Comparison of ENCODE assay signal across 7 mouse cellular contexts in genomic region chr7:142918641-142919628, GRCm38 (mm10). TPM values are rescaled to one million over a fixed set of nuclear protein-coding genes. Genes with fewer than 3 reads are reported as not detected.
DNase-seq lines count a peak whose midpoint lies in the region; ATAC-seq lines count a peak whose summit lies in the region.

No protein-coding gene starts in this region.

- no peak overlapping the region for H3K4me3 ChIP-seq in intestine, embryonic 16.5 days (ENCODE audit: low read length)
- H3K4me3 ChIP-seq in midbrain, embryonic 13.5 days (replicated peaks): no peak overlapping the region

- intact Hi-C loops in left cerebral cortex, postnatal 36 days (cut with DNase I): loop anchor here (1.0 kb wide), 1 partner anchor 25 kb away; no protein-coding TSS in a partner anchor

- H3K27ac ChIP-seq in intestine, embryonic 16.5 days (ENCODE audit: low read length): no peak overlapping the region
- no peak overlapping the region for H3K27ac ChIP-seq in midbrain, embryonic 13.5 days

- no peak overlapping the region for H3K4me2 ChIP-seq in intestine, embryonic 16.5 days (ENCODE audit: low read depth, low read length)
- no peak overlapping the region for H3K4me2 ChIP-seq in midbrain, embryonic 13.5 days (replicated peaks)

- peak; percentile 85 for DNase-seq in adrenal gland, adult 2 months
- peak; percentile 64 for DNase-seq in embryo, embryonic 11.5 days (ENCODE audit: low read depth, low spot score)
- peak; percentile 63 to 70 for DNase-seq in gastrocnemius, postnatal 4 days (ENCODE audit: low spot score in 2 of 2)
- peak; percentile 70 to 72 for DNase-seq in left cerebral cortex, postnatal 36 days (ENCODE audit: low spot score in 2 of 2)
- peak; percentile 69 for DNase-seq in spleen, adult 12 weeks (ENCODE audit: low spot score)

- H3K4me1 ChIP-seq in intestine, embryonic 16.5 days (ENCODE audit: control insufficient read depth, insufficient read depth, low read length): no peaks in the 10 kb centered on the region
- peaks cover 14% of the 10 kb centered on the region for H3K4me1 ChIP-seq in midbrain, embryonic 13.5 days (replicated peaks)

- H3K9ac ChIP-seq in intestine, embryonic 16.5 days (ENCODE audit: low read depth, low read length): no peak overlapping the region
- no peak overlapping the region for H3K9ac ChIP-seq in midbrain, embryonic 13.5 days (replicated peaks)

- WGBS in intestine, embryonic 16.5 days: 33% methylated on average over 8 of the region's 8 CpGs
- WGBS in midbrain, embryonic 13.5 days: 32% methylated on average over 8 of the region's 8 CpGs

- no peaks in the 10 kb centered on the region for H3K9me3 ChIP-seq in intestine, embryonic 16.5 days (ENCODE audit: control insufficient read depth, low read length)
- H3K9me3 ChIP-seq in midbrain, embryonic 13.5 days: no peaks in the 10 kb centered on the region

- no peaks in the 10 kb centered on the region for H3K27me3 ChIP-seq in intestine, embryonic 16.5 days (replicated peaks; ENCODE audit: control insufficient read depth, insufficient read depth, low read length)
- H3K27me3 ChIP-seq in midbrain, embryonic 13.5 days: no peaks in the 10 kb centered on the region

- no peaks in the 10 kb centered on the region for H3K36me3 ChIP-seq in intestine, embryonic 16.5 days (ENCODE audit: control insufficient read depth, insufficient read depth, low read length)
- no peaks in the 10 kb centered on the region for H3K36me3 ChIP-seq in midbrain, embryonic 13.5 days

- peak; percentile 65 for ATAC-seq in intestine, embryonic 16.5 days
- ATAC-seq in midbrain, embryonic 13.5 days: peak; percentile 84

RNA-seq across cellular contexts. Expression of gene Th, which starts 12.0 kb away (rescaled TPM):
- 1,000 to 10,000 TPM in 1 of 2 experiments, 100 to 1,000 TPM in 1; 531 to 1,365 TPM for total RNA-seq in adrenal gland, adult 2 months (2021)
- 447 and 488 TPM in 2 replicates for polyA plus RNA-seq in adrenal gland, adult 2 months (2012; rRNA removed)
- total RNA-seq in gastrocnemius, postnatal 4 days (2021): 1 to 10 TPM in 1 of 2 experiments, under 1 TPM in 1; 0.44 to 1.6 TPM
- 2.1 and 3.3 TPM in 2 replicates for polyA plus RNA-seq in intestine, embryonic 16.5 days (2015; fragmentation: Nextera tagmentation; extraction: Ambion mirVana)
- 1 to 10 TPM; 1.7 to 2.7 TPM for total RNA-seq in left cerebral cortex, postnatal 36 days (2021)
- polyA plus RNA-seq in midbrain, embryonic 13.5 days (2015; fragmentation: Nextera tagmentation; extraction: Ambion mirVana): 22.4 and 59.8 TPM in 2 replicates

RNA-seq across cellular contexts. Expression of gene Ascl2, which starts 50.1 kb away (rescaled TPM):
- under 1 TPM; 0.17 to 0.35 TPM for total RNA-seq in adrenal gland, adult 2 months (2021)
- polyA plus RNA-seq in adrenal gland, adult 2 months (2012; rRNA removed): 1.9 and 3.8 TPM in 2 replicates
- total RNA-seq in gastrocnemius, postnatal 4 days (2021): under 1 TPM in 1 of 2 experiments, not detected in 1; 0.22 TPM
- polyA plus RNA-seq in intestine, embryonic 16.5 days (2015; fragmentation: Nextera tagmentation; extraction: Ambion mirVana): 11.4 and 12.7 TPM in 2 replicates
- under 1 TPM in 1 of 2 experiments, not detected in 1; 0.39 TPM for total RNA-seq in left cerebral cortex, postnatal 36 days (2021)
- 0.35 and 0.50 TPM in 2 replicates for polyA plus RNA-seq in midbrain, embryonic 13.5 days (2015; fragmentation: Nextera tagmentation; extraction: Ambion mirVana)

Comparison
In these comparisons a context has a peak if more than half of its experiments do, and no peak if none do; other contexts are left out.
1. RNA of gene Th, which starts 12.0 kb away (total RNA-seq): 531 to 1,365 TPM in adrenal gland, adult 2 months; 1.7 to 2.7 TPM in left cerebral cortex, postnatal 36 days and 0.44 to 1.6 TPM in gastrocnemius, postnatal 4 days; every median in the first group is over 100 times any median in the second.
2. Peak in every context shown above with its lines, with median percentiles within 50 percentile points of each other: DNase-seq.